Mouse (Mus musculus) forebrain, embryonic 14.5 days (tissue): ENCODE measurements around the gene Chmp2b. TPM values are rescaled to one million over a fixed set of nuclear protein-coding genes. Genes with fewer than 3 reads are reported as not detected.

Experiments used
- ATAC-seq: fragments of 200-750 bp; cut with Nextera tagmentation; 2 replicates; pipeline ENCODE4 v1.8.0; 2017; ENCODE audit warnings: mild to moderate bottlenecking, moderate library complexity
- DNase-seq: peaks from one replicate; pipeline ENCODE4 v3.0.0-alpha.2; 2015; ENCODE audit warnings: low spot score
- H3K27ac ChIP-seq: fragments of 300-500 bp; sonication (generic); 2 replicates; pipeline ENCODE4 v1.5.1; 2014; ENCODE audit warnings: low read depth, mild to moderate bottlenecking, control low read depth, low read length, moderate library complexity
- H3K27me3 ChIP-seq: fragments of 300-500 bp; sonication (generic); replicated peaks from 2 replicates; pipeline ENCODE4 v1.6.1; 2014; ENCODE audit warnings: low read length, control low read depth, mixed read lengths; ENCODE audit not compliant: control insufficient read depth, insufficient read depth
- H3K36me3 ChIP-seq: fragments of 300-500 bp; sonication (generic); 2 replicates; pipeline ENCODE4 v1.6.1; 2014; ENCODE audit warnings: low read length, control low read depth; ENCODE audit not compliant: control insufficient read depth, insufficient read depth
- H3K4me1 ChIP-seq: fragments of 300-500 bp; sonication (generic); 2 replicates; pipeline ENCODE4 v1.6.1; 2014; ENCODE audit warnings: antibody characterized with exemption, low read length, control low read depth; ENCODE audit not compliant: control insufficient read depth, insufficient read depth
- H3K4me2 ChIP-seq: fragments of 300-500 bp; sonication (generic); 2 replicates; pipeline ENCODE4 v1.6.1; 2014; ENCODE audit warnings: mild to moderate bottlenecking, control low read depth, low read length
- H3K4me3 ChIP-seq: fragments of 300-500 bp; sonication (generic); 2 replicates; pipeline ENCODE4 v1.5.1; 2014; ENCODE audit warnings: low read depth, low read length, control low read depth
- H3K9ac ChIP-seq: fragments of 300-500 bp; sonication (generic); 2 replicates; pipeline ENCODE4 v1.6.1; 2014; ENCODE audit warnings: mild to moderate bottlenecking, low read length, control low read depth, moderate library complexity
- H3K9me3 ChIP-seq: fragments of 300-500 bp; sonication (generic); replicated peaks from 2 replicates; pipeline ENCODE4 v1.6.1; 2016; ENCODE audit warnings: low read length, control low read depth, mixed read lengths; ENCODE audit not compliant: control insufficient read depth
- WGBS: fragments of 180-500 bp; shearing (Covaris S2); extraction: QIAGEN DNeasy Blood & Tissue Kit; methylation state at CpG from one replicate; pipeline ENCODE4 v1.1.7; 2014; 5-methylcytosine and 5-hydroxymethylcytosine counted together
- polyA plus RNA-seq: library from polyadenylated mRNA; unstranded; fragments of >200 nt; fragmentation: Nextera tagmentation; extraction: Ambion mirVana; gene quantifications from 2 replicates; pipeline ENCODE4 v1.2.1, GENCODE M21; 2014

The Chmp2b gene
- polyA plus RNA-seq = 48.8 and 61.6 TPM in 2 replicates

- Histone ChIP-seq H3K4me3 (peak within 1 kb of the TSS; percentile 89), H3K4me1 (peaks cover 5% of the 10 kb centered on the region), H3K9me3 (no peaks in the 10 kb centered on the region), H3K36me3 (no peaks in the 10 kb centered on the region), H3K27me3 (no peaks in the 10 kb centered on the region), H3K4me2 (peak within 1 kb of the TSS; percentile 81), H3K9ac (peak within 1 kb of the TSS; percentile 88), H3K27ac (0 out of 2 replicates have a peak within 1 kb of the TSS, but pooled peaks have one; percentile 33)
- peak; percentile 93 for DNase-seq
- under 1% methylated on average over 64 of the region's 69 CpGs for WGBS
- ATAC-seq = peak; percentile 97
Observed at GRCm38 (mm10) chr16:65561963-65562863, at the start of gene Chmp2b. TSS of gene Chmp2b (minus strand) at chr16:65562726.

GRCm38 (mm10) chr16:65611678-65612077 is 49.2 kb upstream of the Chmp2b start:
- ATAC-seq (no peak), DNase-seq (no peak)
- 97% methylated on average over 1 of the region's 1 CpGs for WGBS
- Histone ChIP-seq H3K27me3 (no peaks in the 10 kb centered on the region), H3K36me3 (no peaks in the 10 kb centered on the region), H3K4me1 (no peaks in the 10 kb centered on the region), H3K9me3 (no peaks in the 10 kb centered on the region), H3K27ac (no peak overlapping the region), H3K9ac (no peak overlapping the region), H3K4me3 (no peak overlapping the region), H3K4me2 (no peak overlapping the region)

- Histone ChIP-seq H3K9ac (no peak overlapping the region), H3K27me3 (no peaks in the 10 kb centered on the region), H3K4me3 (no peak overlapping the region), H3K4me2 (no peak overlapping the region), H3K9me3 (no peaks in the 10 kb centered on the region), H3K4me1 (no peaks in the 10 kb centered on the region), H3K36me3 (no peaks in the 10 kb centered on the region), H3K27ac (no peak overlapping the region)
- WGBS = 87% methylated on average over 4 of the region's 4 CpGs
- no peak for ATAC-seq
- no peak for DNase-seq
Observed at GRCm38 (mm10) chr16:65600798-65601197, 38.3 kb upstream of the Chmp2b start.

- H3K9me3 ChIP-seq = no peaks in the 10 kb centered on the region
- WGBS = 72% methylated on average over 7 of the region's 7 CpGs
- H3K4me1 ChIP-seq = no peaks in the 10 kb centered on the region
- ATAC-seq (no peak), DNase-seq (peak; percentile 27)
- H3K9ac ChIP-seq = no peak overlapping the region
- H3K27ac ChIP-seq = no peak overlapping the region
- H3K36me3 ChIP-seq = no peaks in the 10 kb centered on the region
- no peak overlapping the region for H3K4me3 ChIP-seq
- no peak overlapping the region for H3K4me2 ChIP-seq
- H3K27me3 ChIP-seq = no peaks in the 10 kb centered on the region
Observed at GRCm38 (mm10) chr16:65586111-65586865, 23.8 kb upstream of the Chmp2b start.

- no peaks in the 10 kb centered on the region for H3K27me3 ChIP-seq
- no peak overlapping the region for H3K9ac ChIP-seq
- ATAC-seq = no peak
- H3K4me3 ChIP-seq = no peak overlapping the region
- no peak for DNase-seq
- H3K27ac ChIP-seq = no peak overlapping the region
- H3K4me1 ChIP-seq = no peaks in the 10 kb centered on the region
- no peak overlapping the region for H3K4me2 ChIP-seq
- H3K36me3 ChIP-seq = no peaks in the 10 kb centered on the region
- no peaks in the 10 kb centered on the region for H3K9me3 ChIP-seq
- WGBS = 87% methylated on average over 2 of the region's 2 CpGs
Observed at GRCm38 (mm10) chr16:65585699-65586098, 23.2 kb upstream of the Chmp2b start.

GRCm38 (mm10) chr16:65577298-65578029 is 14.9 kb upstream of the Chmp2b start:
- 50% methylated on average over 6 of the region's 6 CpGs for WGBS
- Histone ChIP-seq H3K4me3 (no peak overlapping the region), H3K9me3 (no peaks in the 10 kb centered on the region), H3K4me1 (no peaks in the 10 kb centered on the region), H3K36me3 (no peaks in the 10 kb centered on the region), H3K27me3 (no peaks in the 10 kb centered on the region), H3K27ac (no peak overlapping the region), H3K9ac (no peak overlapping the region), H3K4me2 (no peak overlapping the region)
- ATAC-seq (no peak), DNase-seq (no peak)

GRCm38 (mm10) chr16:65568853-65569252 is 6.3 kb upstream of the Chmp2b start:
- Histone ChIP-seq H3K4me3 (no peak overlapping the region), H3K36me3 (no peaks in the 10 kb centered on the region), H3K27me3 (no peaks in the 10 kb centered on the region), H3K9ac (no peak overlapping the region), H3K27ac (no peak overlapping the region), H3K4me2 (no peak overlapping the region), H3K9me3 (no peaks in the 10 kb centered on the region), H3K4me1 (no peaks in the 10 kb centered on the region)
- ATAC-seq = no peak
- DNase-seq = no peak
- 86% methylated on average over 4 of the region's 4 CpGs for WGBS

GRCm38 (mm10) chr16:65564951-65565350 is 2.4 kb upstream of the Chmp2b start:
- ATAC-seq = no peak
- no peaks in the 10 kb centered on the region for H3K9me3 ChIP-seq
- 88% methylated on average over 1 of the region's 1 CpGs for WGBS

More at GRCm38 (mm10) chr16:65564951-65565350, 2.4 kb upstream of the Chmp2b start:
- Histone ChIP-seq H3K4me3 (no peak overlapping the region), H3K27me3 (no peaks in the 10 kb centered on the region), H3K4me1 (peaks cover 5% of the 10 kb centered on the region), H3K4me2 (no peak overlapping the region), H3K36me3 (no peaks in the 10 kb centered on the region), H3K9ac (no peak overlapping the region), H3K27ac (no peak overlapping the region)
- no peak for DNase-seq
